Mouse (Mus musculus) cerebellum, postnatal 14 days (tissue): ENCODE measurements around the gene Fam174a.

Experiments
- DNase-seq, 2 experiments: peaks; one replicate each; pipeline ENCODE4 v3.0.0; 2021; ENCODE audit warnings: mixed read lengths in 2 of 2

Gene Fam174a

GRCm38 (mm10) chr1:95313393-95314228 is at the start of gene Fam174a:
Gene Fam174a (plus strand): TSS chr1:95313623.
- DNase-seq = peak; percentile 93 to 95

- DNase-seq = peak in 1 of 2 experiments; percentile 7
Observed at GRCm38 (mm10) chr1:95263843-95264242, 49.6 kb upstream of the Fam174a start.

GRCm38 (mm10) chr1:95267950-95268724 is 45.3 kb upstream of the Fam174a start:
- DNase-seq = no peak

- no peak for DNase-seq
Observed at GRCm38 (mm10) chr1:95273321-95273720, 40.1 kb upstream of the Fam174a start.

GRCm38 (mm10) chr1:95308324-95308723 is 5.1 kb upstream of the Fam174a start:
- no peak for DNase-seq

GRCm38 (mm10) chr1:95314229-95314555 is 769 bp downstream of the Fam174a start:
- peak in 1 of 2 experiments; percentile 75 for DNase-seq

GRCm38 (mm10) chr1:95315981-95316380 is 2.6 kb downstream of the Fam174a start:
- peak; percentile 41 to 44 for DNase-seq

- no peak for DNase-seq
Observed at GRCm38 (mm10) chr1:95322219-95322618, 8.8 kb downstream of the Fam174a start.

- DNase-seq = no peak
Observed at GRCm38 (mm10) chr1:95323004-95323403, 9.6 kb downstream of the Fam174a start.

- no peak for DNase-seq
Observed at GRCm38 (mm10) chr1:95326856-95327255, 13.4 kb downstream of the Fam174a start.

GRCm38 (mm10) chr1:95339618-95340017 is 26.2 kb downstream of the Fam174a start:
- DNase-seq = no peak

GRCm38 (mm10) chr1:95342242-95342641 is 28.8 kb downstream of the Fam174a start:
- DNase-seq = peak in 1 of 2 experiments; percentile 13

- peak in 1 of 2 experiments; percentile 39 for DNase-seq
Observed at GRCm38 (mm10) chr1:95343585-95344485, 30.4 kb downstream of the Fam174a start.

GRCm38 (mm10) chr1:95354146-95354545 is 40.7 kb downstream of the Fam174a start:
- peak; percentile 10 to 15 for DNase-seq

- DNase-seq = no peak
Observed at GRCm38 (mm10) chr1:95356904-95357303, 43.5 kb downstream of the Fam174a start.

GRCm38 (mm10) chr1:95363692-95364091 is 50.3 kb downstream of the Fam174a start:
- DNase-seq = no peak

GRCm38 (mm10) chr1:95366616-95367373 is 53.4 kb downstream of the Fam174a start:
- DNase-seq = no peak

GRCm38 (mm10) chr1:95367748-95368147 is 54.3 kb downstream of the Fam174a start:
- DNase-seq = no peak

- peak in 1 of 2 experiments; percentile 19 for DNase-seq
Observed at GRCm38 (mm10) chr1:95375443-95375842, 62.0 kb downstream of the Fam174a start.

GRCm38 (mm10) chr1:95381028-95381427 is 67.6 kb downstream of the Fam174a start:
- DNase-seq = no peak
